Mouse (Mus musculus) right cerebral cortex, postnatal 10 days (tissue): Measurements from ENCODE around the gene Syt6.
A peak's percentile ranks its signal among the peaks of the same experiment; 100 is the strongest.

Experiments used
- DNase-seq, 2 experiments: peaks; one replicate each; pipeline ENCODE4 v3.0.0; 2021; ENCODE audit warnings: low spot score in 2 of 2

Syt6 gene

GRCm38 (mm10) chr3:103575156-103575892 lies at the start of gene Syt6:
TSS of gene Syt6 (plus strand) at chr3:103575231.
- DNase-seq, result peak; percentile 50 to 54

- no peak for DNase-seq
These were observed 48.8 kb upstream of the Syt6 start for GRCm38 (mm10) chr3:103526201-103526704.

GRCm38 (mm10) chr3:103526864-103527263 lies 48.2 kb upstream of the Syt6 start:
- no peak for DNase-seq

GRCm38 (mm10) chr3:103534036-103534435 lies 41.0 kb upstream of the Syt6 start:
- no peak for DNase-seq

- peak in 1 of 2 experiments; percentile 41 for DNase-seq
These were observed 39.8 kb upstream of the Syt6 start for GRCm38 (mm10) chr3:103535207-103535606.

GRCm38 (mm10) chr3:103539148-103539547 lies 35.9 kb upstream of the Syt6 start:
- DNase-seq, result peak in 1 of 2 experiments; percentile 49

- DNase-seq, result no peak
These were observed 28.9 kb upstream of the Syt6 start for GRCm38 (mm10) chr3:103546166-103546565.

- no peak for DNase-seq
These were observed 28.4 kb upstream of the Syt6 start for GRCm38 (mm10) chr3:103546626-103547025.

GRCm38 (mm10) chr3:103550236-103550635 lies 24.8 kb upstream of the Syt6 start:
- DNase-seq, result no peak

GRCm38 (mm10) chr3:103567226-103567625 lies 7.8 kb upstream of the Syt6 start:
- no peak for DNase-seq

GRCm38 (mm10) chr3:103572526-103572925 lies 2.5 kb upstream of the Syt6 start:
- no peak for DNase-seq

- DNase-seq, result no peak
These were observed 1.8 kb upstream of the Syt6 start for GRCm38 (mm10) chr3:103573106-103573790.

- DNase-seq, result peak in 1 of 2 experiments; percentile 49
These were observed 1.3 kb upstream of the Syt6 start for GRCm38 (mm10) chr3:103573791-103574166.

- DNase-seq, result peak; percentile 72 to 74
These were observed 370 bp upstream of the Syt6 start for GRCm38 (mm10) chr3:103574566-103575155.

GRCm38 (mm10) chr3:103575893-103576641 lies 1.0 kb downstream of the Syt6 start:
- DNase-seq, result peak in 1 of 2 experiments; percentile 30

GRCm38 (mm10) chr3:103587136-103587535 lies 12.1 kb downstream of the Syt6 start:
- peak; percentile 41 to 51 for DNase-seq

- no peak for DNase-seq
These were observed 12.6 kb downstream of the Syt6 start for GRCm38 (mm10) chr3:103587672-103588071.

GRCm38 (mm10) chr3:103589636-103590035 lies 14.6 kb downstream of the Syt6 start:
- no peak for DNase-seq

- no peak for DNase-seq
These were observed 17.6 kb downstream of the Syt6 start for GRCm38 (mm10) chr3:103592636-103593035.

- DNase-seq, result no peak
These were observed 18.6 kb downstream of the Syt6 start for GRCm38 (mm10) chr3:103593631-103594030.

- no peak for DNase-seq
These were observed 20.3 kb downstream of the Syt6 start for GRCm38 (mm10) chr3:103595271-103595810.

GRCm38 (mm10) chr3:103597586-103597985 lies 22.6 kb downstream of the Syt6 start:
- no peak for DNase-seq
